Mouse (Mus musculus) spleen, postnatal 4 days (tissue): ENCODE results near the gene Bzw1.

Experiments used
- DNase-seq, 2 experiments: peaks; one replicate each; pipeline ENCODE4 v3.0.0; 2022; ENCODE audit warnings: low spot score in 2 of 2

Gene Bzw1

GRCm38 (mm10) chr1:58396179-58396578 is 3.5 kb downstream of the Bzw1 start:
- no peak for DNase-seq

DNA sequence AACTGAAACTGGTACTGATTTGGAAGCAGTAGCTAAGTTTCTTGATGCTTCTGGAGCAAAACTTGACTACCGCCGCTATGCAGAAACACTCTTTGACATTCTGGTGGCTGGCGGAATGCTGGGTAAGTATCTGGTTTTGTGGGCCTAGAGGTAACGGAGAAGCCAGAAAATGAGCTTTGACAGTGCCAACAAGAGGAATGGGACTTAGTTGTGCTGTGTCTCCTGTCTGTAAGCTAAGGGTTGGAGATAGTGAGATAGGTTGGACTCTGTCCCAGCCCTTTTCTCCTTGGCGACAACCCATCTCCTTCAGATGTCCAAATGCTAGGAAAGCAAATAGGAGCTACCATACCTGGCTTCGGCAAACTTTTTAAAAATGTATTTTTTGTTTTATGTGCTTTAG is 5.0 kb downstream of the Bzw1 start:
- DNase-seq: no peak

GRCm38 (mm10) chr1:58401396-58401795 is 8.7 kb downstream of the Bzw1 start:
- peak in 1 of 2 experiments; percentile 47 for DNase-seq

- peak in 1 of 2 experiments; percentile 32 for DNase-seq
These were observed 11.0 kb downstream of the Bzw1 start for GRCm38 (mm10) chr1:58403745-58404144.

DNA sequence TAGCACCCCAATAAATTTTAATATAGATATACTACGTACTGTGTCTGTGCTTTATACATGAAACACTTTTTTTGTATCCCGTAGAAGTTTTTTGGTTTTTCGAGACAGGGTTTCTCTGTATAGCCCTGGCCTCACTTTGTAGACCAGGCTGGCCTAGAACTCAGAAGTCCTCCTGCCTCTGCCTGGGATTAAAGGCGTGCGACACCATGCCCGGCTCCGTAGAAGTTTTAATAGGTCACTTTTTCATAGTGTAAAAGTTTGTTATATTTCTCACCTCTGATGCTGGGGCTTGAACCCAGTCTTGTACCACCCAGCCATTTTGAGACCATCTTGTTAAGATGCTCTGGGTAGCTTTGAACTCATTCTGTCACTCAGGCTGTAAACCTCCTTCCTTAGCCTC is 14.6 kb downstream of the Bzw1 start:
- DNase-seq: peak in 1 of 2 experiments; percentile 44

DNA sequence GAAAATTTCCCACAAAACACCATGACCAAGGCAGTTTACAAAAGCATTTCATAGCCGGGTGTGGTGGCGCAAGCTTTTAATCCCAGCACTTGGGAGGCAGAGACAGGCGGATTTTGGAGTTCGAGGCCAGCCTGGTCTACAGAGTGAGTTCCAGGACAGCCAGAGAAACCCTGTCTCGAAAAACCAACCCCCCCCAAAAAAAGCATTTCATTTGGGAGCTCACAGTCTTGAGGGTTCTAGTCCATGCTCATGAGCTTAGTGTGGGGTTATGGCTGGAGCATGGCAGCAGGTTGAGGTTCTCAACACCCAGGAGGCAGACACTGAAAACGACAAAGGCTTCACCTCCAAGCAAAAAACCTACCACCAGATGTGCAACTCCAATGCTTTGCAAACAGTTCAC is 15.4 kb downstream of the Bzw1 start:
- peak in 1 of 2 experiments; percentile 48 for DNase-seq

DNA sequence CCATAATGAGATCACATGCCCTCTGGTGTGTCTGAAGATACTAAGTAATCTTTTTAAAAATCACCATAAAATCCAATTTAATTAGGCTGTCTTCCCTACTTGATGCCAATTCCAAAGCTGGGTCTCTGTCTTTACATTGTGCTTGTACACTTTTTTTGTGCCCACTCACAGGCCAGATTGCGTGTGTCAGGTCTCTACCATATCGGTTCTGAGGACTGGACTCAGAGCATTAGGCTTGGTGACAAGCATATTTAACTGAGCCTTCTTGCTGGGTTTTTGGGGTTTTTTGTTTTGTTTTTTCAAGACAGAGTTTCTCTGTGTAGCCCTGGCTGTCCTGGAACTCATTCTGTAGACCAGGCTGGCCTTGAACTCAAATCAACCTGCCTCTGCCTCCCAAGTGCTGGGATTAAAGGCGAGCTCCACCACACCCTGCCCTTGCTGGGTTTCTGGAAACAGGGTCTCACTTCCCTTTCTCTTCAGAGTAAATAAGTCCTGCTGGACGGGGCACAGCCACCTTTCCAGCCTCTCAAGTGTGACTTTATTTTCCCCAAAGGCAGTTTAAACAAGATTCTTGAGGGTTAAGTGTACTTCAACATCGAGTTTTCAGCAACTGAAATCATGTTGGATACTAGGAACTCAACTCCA is 17.0 kb downstream of the Bzw1 start:
- peak in 1 of 2 experiments; percentile 59 for DNase-seq

DNA sequence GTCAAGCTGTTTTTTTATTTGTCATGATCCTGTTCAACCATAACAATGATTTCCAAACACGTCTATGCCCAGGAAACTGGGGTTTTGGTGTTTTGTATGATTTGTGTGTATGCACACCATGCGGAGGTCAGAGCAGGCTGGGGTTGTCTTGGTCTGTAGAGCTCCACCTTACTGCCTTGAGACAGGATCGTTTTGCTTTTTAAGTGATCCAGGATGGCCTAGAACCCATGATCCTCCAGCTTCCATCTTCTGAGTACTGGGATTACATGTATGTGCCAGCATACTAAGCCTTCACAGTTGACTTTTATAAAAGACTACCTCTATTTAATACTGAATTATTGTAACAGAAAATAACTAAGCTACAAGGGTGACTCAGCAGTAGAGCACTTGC is 17.5 kb downstream of the Bzw1 start:
- DNase-seq: no peak

- no peak for DNase-seq
These were observed 18.1 kb downstream of the Bzw1 start for GRCm38 (mm10) chr1:58410776-58411175.

DNA sequence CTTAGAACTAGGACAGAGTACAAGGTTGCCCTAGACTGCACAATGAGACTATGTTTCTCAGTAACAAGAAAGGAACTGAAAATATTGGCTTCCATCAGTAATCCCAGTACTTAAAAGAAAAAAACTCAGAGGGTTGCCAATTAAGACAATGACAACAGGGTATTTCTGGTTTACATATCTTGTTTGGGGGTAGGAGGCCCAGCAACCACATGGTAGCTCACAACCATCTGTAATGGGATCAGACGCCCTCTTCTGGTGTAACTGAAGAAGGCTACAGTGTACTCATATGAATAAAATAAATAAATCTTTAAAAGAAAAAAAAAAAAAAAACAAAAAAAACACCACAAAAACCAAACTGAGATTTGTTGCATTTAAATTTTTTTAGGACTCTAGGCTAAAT is 22.7 kb downstream of the Bzw1 start:
- no peak for DNase-seq

GRCm38 (mm10) chr1:58416048-58416447 is 23.4 kb downstream of the Bzw1 start:
- no peak for DNase-seq

DNA sequence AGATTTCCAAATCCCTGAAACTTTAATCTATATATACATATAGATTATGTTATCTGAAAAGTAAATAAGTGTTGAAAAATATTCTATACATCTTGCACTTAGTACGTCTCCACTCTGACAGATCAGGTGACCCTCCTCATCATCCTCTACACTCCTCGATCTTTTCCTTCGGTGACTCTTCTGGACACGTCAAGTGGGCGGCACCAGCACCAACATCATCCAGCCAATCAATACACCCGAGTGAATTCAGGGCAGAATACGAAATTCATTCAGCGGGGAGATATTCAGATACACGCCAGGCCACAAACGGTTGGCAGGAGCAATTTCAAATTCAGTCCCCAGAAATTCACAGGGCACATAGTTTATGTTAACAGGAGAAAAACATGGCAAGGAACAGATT is 27.3 kb downstream of the Bzw1 start:
- DNase-seq: no peak

GRCm38 (mm10) chr1:58420961-58421360 is 28.3 kb downstream of the Bzw1 start:
- no peak for DNase-seq

DNA sequence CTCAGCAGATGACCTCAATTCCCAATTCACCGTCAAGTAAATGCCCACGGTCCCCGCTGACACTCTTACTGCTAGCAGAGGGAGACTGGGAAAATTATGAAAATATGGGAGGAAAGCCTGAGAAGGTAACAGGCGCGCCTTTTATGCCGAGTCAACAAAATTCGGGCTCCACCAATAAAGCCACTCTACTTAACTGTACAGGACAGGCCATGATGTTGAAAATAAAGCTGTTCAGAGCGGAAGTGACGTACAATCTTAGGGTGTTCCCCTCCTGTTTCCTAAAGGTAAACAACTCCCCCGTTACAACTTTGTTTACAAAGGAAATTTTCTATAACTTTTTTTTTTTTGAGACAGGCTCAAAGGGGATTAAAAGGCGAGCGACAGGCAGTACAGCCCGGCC is 30.2 kb downstream of the Bzw1 start:
- DNase-seq: peak in 1 of 2 experiments; percentile 31

GRCm38 (mm10) chr1:58423371-58424248 is 30.9 kb downstream of the Bzw1 start, which contains the start of gene Clk1:
Gene Clk1, minus strand, starts transcription at chr1:58424066.
- DNase-seq: peak; percentile 98 to 99

GRCm38 (mm10) chr1:58424551-58424950 is 31.9 kb downstream of the Bzw1 start:
- no peak for DNase-seq

GRCm38 (mm10) chr1:58444691-58445090 is 52.0 kb downstream of the Bzw1 start:
- no peak for DNase-seq

GRCm38 (mm10) chr1:58445143-58445722 is 52.5 kb downstream of the Bzw1 start, which contains the start of the genes Nif3l1 and Ppil3:
Gene Nif3l1, plus strand, starts transcription at chr1:58445151.
Gene Ppil3, minus strand, starts transcription at chr1:58445486.
- DNase-seq: peak; percentile 75 to 86

DNA sequence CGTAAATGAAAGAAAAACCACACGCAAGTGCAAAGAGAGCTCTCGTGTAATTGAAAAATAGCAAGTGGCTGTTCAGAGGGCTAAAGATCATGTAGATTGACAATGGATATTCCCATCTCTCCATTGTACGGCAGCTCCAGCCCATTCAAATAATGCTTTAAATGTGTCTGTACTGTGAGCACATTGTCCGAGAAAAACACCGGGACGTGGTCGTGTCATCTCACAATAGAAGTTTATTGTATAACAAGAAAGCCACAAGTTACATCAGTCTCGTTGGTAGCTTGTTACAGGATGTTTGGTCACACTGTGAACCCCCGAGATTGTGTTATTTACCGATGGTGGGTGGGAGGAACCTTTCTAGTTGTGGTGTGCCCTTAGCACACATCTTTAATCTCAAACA is 53.2 kb downstream of the Bzw1 start:
- DNase-seq: no peak

- no peak for DNase-seq
These were observed 55.1 kb downstream of the Bzw1 start for GRCm38 (mm10) chr1:58447766-58448165.

- no peak for DNase-seq
These were observed 55.7 kb downstream of the Bzw1 start for GRCm38 (mm10) chr1:58448396-58448795.

DNA sequence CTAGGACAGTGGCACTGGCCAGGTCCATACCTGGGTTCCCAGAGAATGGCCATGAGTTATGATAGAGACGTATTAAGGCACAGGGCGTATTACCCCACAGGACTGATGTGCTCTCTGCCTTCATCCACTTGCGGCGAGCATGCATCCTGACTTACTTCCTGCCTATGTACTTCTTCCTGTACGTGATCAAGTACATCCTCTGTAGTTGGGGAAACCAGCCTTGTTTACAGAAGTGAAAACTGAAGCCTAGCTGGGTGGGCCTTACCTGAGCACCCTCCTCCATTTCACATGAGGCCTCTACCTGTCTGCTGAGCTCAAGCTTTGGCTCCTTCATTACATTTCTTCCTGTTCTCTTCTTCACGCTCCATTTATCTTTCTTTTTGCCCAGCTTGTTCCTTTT is 61.6 kb downstream of the Bzw1 start:
- no peak for DNase-seq
